Mouse (Mus musculus) cortical plate, adult 2 months (tissue): ENCODE measurements around the gene Neurl3.

Source experiments
- CTCF ChIP-seq: fragments of 200-500 bp; IDR thresholded peaks from 2 replicates; pipeline ENCODE4 v1.5.1; 2011; ENCODE audit warnings: mild to moderate bottlenecking, control low read depth, low read length; ENCODE audit not compliant: insufficient read depth; ENCODE audit errors: extremely low read depth
- POLR2A ChIP-seq: fragments of 200-500 bp; IDR thresholded peaks from 2 replicates; pipeline ENCODE4 v1.6.1; 2011; ENCODE audit warnings: mild to moderate bottlenecking, low read length, control low read depth; ENCODE audit not compliant: insufficient read depth; ENCODE audit errors: extremely low read depth

DNA sequence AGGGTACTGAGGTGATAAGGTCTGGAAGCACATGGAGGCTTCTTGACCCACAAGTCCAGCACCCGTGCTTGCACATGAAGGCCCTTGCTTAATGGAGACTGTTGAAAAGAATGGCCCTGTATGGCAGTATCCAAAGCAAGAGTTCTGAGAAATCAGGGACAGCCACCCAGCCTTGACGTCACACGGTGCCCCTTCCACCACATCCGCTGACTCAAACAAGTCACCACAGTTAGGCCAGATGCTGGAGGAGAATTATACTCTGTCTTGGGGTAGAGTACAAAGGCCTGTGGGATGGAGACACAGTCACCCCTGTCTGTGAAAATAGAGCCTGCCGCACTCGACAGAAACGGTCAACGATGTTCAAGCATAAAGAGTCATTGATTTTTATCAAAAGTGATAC is 19.0 kb upstream of the Neurl3 start:
- TF ChIP-seq POLR2A (no peak), CTCF (no peak)
